Mouse (Mus musculus) E14TG2a.4 (cell line): ENCODE measurements at regions not wholly inside any gene's neighbourhood (a gene's known extent, or its start where the extent isn't known, plus 50 kb on each side); places are given as distances from the start of the nearest gene placed in this dataset.
A peak's percentile ranks its signal among the peaks of the same experiment; 100 is the strongest.

ENCODE experiments used
- H3K27me3 ChIP-seq: 2 replicates; pipeline ENCODE4 v1.6.1; 2014; ENCODE audit warnings: low read length, control low read depth; ENCODE audit not compliant: insufficient read depth
- H3K36me3 ChIP-seq: 2 replicates; pipeline ENCODE4 v1.6.1; 2014; ENCODE audit warnings: low read length, control low read depth; ENCODE audit not compliant: insufficient read depth
- H3K4me1 ChIP-seq: replicated peaks from 2 replicates; pipeline ENCODE4 v1.6.1; 2014; ENCODE audit warnings: low read depth, low read length, control low read depth
- H3K4me3 ChIP-seq: replicated peaks from 2 replicates; pipeline ENCODE4 v1.5.1; 2014; ENCODE audit warnings: mild to moderate bottlenecking, low read length
- H3K9me3 ChIP-seq: 2 replicates; pipeline ENCODE4 v1.6.1; 2014; ENCODE audit warnings: low read length, control low read depth
- CTCF ChIP-seq: conservative IDR thresholded peaks from 2 replicates; pipeline ENCODE4 v1.5.1; 2014; ENCODE audit warnings: low read length
- NANOG ChIP-seq: IDR thresholded peaks from 2 replicates; pipeline ENCODE4 v1.6.1; 2014; ENCODE audit warnings: borderline replicate concordance, low read length, mixed read lengths
- POU5F1 ChIP-seq: IDR thresholded peaks from 2 replicates; pipeline ENCODE4 v1.6.1; 2014; ENCODE audit warnings: low read length, borderline replicate concordance

DNA sequence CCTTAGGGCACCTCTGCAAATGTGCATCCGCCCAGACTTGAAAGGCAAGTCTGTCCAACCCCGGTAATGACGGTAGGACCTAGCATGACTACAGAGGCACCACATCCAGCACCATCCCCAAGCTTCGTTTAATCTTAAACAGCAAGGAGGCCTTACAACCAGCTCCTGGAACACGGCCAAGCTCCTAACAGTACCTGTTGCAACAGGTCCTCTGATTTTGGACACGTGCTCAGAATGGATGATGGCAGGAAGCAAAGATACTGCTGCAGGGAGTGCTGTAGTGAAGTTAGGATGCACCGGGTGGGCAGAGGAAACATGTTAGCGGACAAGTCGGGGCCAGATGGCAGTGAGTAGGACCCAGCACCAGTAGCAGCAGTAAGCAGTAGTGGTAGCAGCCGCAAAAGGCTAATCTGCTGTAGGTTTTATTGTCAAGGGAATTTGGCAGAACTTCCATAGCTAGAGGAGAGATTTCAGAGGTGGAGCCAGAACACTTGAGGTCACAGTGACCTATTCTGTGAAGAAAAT lies 2813.5 kb upstream of the Gm7489 start:
- TF ChIP-seq CTCF (no peak), POU5F1 (no peak), NANOG (no peak)
- no peaks in the 10 kb centered on the region for H3K9me3 ChIP-seq
- H3K36me3 ChIP-seq, result no peaks in the 10 kb centered on the region
- peak overlapping the region; percentile 3; the same call in 1 of the 2 replicates for H3K4me3 ChIP-seq
- no peaks in the 10 kb centered on the region for H3K27me3 ChIP-seq
- H3K4me1 ChIP-seq, result peaks cover 7% of the 10 kb centered on the region

DNA sequence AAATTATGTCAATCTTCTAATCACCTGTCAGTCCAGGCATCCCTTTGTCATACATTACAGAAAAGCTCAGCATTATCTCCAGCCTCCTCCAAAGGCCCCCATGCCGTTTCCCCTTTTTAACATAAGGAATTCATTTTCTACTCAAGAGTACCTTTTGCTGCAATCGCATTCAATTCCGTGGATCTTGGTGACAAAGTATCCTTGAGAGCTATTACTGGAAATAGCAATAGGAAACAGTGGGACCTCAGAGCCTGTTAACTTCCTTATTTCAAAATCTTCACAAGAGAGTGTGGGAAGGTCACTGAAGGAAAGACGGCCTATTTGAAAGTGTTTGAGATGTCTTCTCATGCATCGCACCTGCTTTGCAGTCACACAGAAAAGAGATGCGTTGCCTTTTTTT lies 2811.0 kb upstream of the Gm7489 start:
- TF ChIP-seq CTCF (no peak), POU5F1 (no peak), NANOG (no peak)
- Histone ChIP-seq H3K9me3 (no peaks in the 10 kb centered on the region), H3K27me3 (no peaks in the 10 kb centered on the region), H3K36me3 (no peaks in the 10 kb centered on the region), H3K4me3 (no peak overlapping the region), H3K4me1 (peaks cover 7% of the 10 kb centered on the region)

DNA sequence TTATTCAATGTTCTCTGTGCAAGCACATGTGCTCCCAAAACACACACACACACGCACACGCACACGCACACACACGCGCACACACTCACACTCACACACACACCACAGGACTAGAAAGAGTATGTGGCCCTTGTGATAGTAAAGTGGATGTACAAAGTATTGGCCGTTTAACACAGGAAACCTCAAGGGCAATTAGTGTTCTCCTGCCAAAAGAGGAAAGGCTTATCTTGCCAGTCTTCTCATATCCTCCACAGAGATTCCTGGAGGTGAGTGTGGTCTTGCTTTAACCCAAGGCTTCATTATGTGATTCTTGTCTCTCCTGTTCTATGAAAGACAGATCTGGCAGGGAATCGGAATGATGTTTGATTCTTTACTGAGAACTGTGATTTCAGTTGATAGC lies 2810.5 kb upstream of the Gm7489 start:
- H3K27me3 ChIP-seq, result no peaks in the 10 kb centered on the region
- H3K4me1 ChIP-seq, result peaks cover 7% of the 10 kb centered on the region
- no peak overlapping the region for H3K4me3 ChIP-seq
- TF ChIP-seq CTCF (no peak), NANOG (no peak), POU5F1 (no peak)
- H3K36me3 ChIP-seq, result no peaks in the 10 kb centered on the region
- no peaks in the 10 kb centered on the region for H3K9me3 ChIP-seq

DNA sequence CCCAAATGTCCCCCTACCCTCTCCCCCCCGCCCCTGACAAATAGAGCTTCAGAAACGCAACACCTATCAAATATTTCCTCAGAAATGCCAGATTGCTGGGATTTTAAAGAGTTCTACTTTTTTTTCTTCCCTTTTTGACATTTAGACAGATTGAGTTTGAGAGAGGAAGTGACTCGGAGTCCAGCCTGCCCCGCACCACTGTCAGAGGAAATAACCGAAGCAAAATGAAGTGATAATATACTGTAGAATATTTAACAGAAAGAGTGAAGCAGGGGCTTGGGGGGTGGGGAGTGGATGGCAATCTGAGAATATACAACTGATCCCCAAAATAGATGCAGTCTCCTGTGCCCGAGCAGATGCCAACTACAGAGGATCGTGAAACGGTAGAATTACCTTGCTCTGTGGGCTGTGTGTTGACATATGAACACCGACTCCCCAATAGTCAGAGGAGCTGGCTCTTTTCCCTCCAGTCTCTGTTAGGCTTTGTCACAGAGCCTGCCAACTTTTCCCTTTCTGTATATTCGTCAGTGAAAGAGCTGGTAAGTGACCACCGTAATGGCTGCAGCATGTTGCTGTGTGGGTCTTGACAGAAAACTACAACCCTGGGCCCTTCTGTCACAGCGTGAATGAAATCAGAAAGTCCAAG lies 2800.9 kb upstream of the Gm7489 start:
- Histone ChIP-seq H3K27me3 (no peaks in the 10 kb centered on the region), H3K36me3 (no peaks in the 10 kb centered on the region), H3K4me1 (no peaks in the 10 kb centered on the region), H3K9me3 (no peaks in the 10 kb centered on the region), H3K4me3 (no peak overlapping the region)
- no peak for TF ChIP-seq POU5F1
- TF ChIP-seq CTCF, result no peak
- no peak for TF ChIP-seq NANOG

DNA sequence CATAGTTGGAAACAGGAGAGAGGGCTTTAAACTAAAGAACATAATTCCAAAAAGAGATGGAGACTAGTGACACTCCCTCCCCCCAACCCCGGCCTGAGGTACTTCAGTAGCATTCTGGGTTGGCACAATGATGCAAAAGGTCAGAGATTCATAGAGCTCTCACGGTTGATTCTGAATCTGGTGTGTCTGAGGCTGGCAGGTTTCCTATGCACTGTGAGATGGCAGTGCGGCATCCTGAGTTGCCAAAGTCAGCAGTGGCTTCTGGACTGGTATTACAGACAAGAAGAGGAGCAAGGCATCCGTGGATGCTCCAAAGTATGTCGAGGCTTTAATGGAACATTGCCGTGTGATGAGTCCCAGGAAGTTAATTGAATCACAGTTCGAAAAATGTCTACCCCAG lies 2791.8 kb upstream of the Gm7489 start:
- Histone ChIP-seq H3K9me3 (no peaks in the 10 kb centered on the region), H3K36me3 (no peaks in the 10 kb centered on the region), H3K27me3 (no peaks in the 10 kb centered on the region), H3K4me1 (no peaks in the 10 kb centered on the region), H3K4me3 (no peak overlapping the region)
- TF ChIP-seq CTCF (no peak), POU5F1 (no peak), NANOG (no peak)

DNA sequence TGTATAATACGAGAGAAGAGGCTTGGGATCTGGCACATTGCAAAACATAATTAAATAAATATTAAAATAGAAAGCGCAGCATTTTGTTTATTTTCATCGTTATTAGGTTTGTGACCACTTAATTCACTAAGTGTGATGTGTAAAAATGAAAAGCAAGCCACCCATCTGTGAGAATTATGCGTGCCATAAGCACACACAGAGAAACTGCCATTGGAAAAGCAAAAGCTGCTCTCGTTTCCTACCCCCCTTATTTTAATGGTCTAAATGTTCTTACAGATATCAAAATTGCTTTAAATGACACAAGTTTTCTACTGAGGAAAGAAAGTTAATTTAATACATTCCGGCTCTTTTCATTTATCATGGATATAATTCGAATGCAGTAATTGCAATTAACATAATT lies 2780.8 kb upstream of the Gm7489 start:
- Histone ChIP-seq H3K4me1 (no peaks in the 10 kb centered on the region), H3K4me3 (no peak overlapping the region), H3K9me3 (peaks cover 15% of the 10 kb centered on the region; the same call in 1 of the 2 replicates), H3K36me3 (no peaks in the 10 kb centered on the region), H3K27me3 (no peaks in the 10 kb centered on the region)
- no peak for TF ChIP-seq NANOG
- no peak for TF ChIP-seq POU5F1
- TF ChIP-seq CTCF, result no peak

DNA sequence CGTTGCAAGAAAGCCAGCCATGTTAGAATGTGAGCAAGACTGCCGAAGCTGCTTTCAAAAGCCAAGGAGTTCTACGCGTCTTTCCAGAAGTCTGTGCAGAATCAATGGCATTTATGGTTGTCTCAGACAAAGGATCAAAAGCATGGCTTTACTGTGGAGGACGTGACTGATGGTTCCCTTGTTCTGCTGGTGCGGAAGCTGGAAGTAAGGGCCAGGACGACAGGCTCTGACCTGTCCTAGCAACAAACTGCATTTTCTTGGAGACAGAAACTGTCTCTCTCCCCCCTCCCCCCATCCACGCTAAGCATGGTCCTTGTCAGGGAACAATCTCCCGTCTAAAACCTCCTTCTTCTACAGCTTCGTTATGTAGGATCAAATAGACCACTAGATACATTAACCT lies 2780.3 kb upstream of the Gm7489 start:
- Histone ChIP-seq H3K9me3 (peaks cover 18% of the 10 kb centered on the region; the same call in 1 of the 2 replicates), H3K4me3 (no peak overlapping the region), H3K4me1 (no peaks in the 10 kb centered on the region), H3K27me3 (no peaks in the 10 kb centered on the region), H3K36me3 (no peaks in the 10 kb centered on the region)
- TF ChIP-seq NANOG, result no peak
- no peak for TF ChIP-seq CTCF
- TF ChIP-seq POU5F1, result no peak

DNA sequence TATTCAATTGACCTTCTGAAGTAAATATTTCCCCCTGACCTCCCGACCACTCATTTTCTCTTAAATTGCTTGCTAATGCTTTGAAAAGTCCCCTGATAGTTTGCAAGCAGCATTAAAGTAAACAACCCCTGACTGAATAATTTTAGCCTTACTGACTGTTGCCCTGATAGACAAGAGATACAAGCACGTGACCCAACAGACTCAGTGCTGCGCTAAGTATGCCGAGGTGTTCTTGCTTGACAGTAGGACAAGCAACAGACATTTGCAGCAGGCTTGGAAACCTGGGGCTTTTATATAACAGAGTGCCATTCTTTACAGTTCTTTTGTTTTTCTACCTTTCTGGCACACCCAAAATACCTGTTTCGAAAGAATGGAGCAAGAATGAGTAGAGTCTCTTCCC lies 2779.9 kb upstream of the Gm7489 start:
- Histone ChIP-seq H3K4me3 (no peak overlapping the region), H3K36me3 (no peaks in the 10 kb centered on the region), H3K9me3 (peaks cover 22% of the 10 kb centered on the region; the same call in 1 of the 2 replicates), H3K27me3 (no peaks in the 10 kb centered on the region), H3K4me1 (no peaks in the 10 kb centered on the region)
- TF ChIP-seq POU5F1, result no peak
- no peak for TF ChIP-seq CTCF
- no peak for TF ChIP-seq NANOG

DNA sequence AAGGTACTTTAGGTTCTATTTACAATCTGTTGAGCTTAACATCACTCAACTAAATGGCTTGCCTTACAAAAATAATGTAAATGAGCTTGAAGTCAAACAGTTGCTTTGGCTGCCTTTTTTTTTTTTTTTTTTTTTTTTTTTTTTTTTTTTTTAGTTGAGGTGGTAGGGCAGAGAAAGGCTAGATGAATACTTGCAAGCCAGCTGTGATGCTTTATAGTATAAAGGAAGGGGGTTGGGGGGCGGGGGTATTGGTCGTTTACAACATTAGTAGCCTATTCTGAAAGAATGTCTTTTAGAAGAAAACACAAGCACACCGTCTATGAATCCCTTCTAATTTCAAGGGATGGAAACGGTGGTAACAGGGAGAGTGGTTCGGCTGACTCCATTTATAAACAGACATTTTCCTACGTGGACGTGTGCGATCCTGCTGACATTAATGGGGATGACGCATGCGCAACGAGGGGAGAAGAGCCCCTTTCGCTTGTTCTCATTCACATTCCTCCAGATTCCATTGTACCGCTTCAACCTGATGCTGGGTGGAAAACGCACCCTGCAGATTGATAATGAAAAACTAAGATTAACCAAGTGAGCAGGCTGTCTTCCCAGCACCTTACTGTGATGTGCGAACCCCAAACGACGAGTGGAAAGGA lies 2779.2 kb upstream of the Gm7489 start:
- peaks cover 28% of the 10 kb centered on the region; the same call in 1 of the 2 replicates for H3K9me3 ChIP-seq
- H3K27me3 ChIP-seq, result no peaks in the 10 kb centered on the region
- no peak for TF ChIP-seq NANOG
- no peak for TF ChIP-seq CTCF
- TF ChIP-seq POU5F1, result no peak
- no peaks in the 10 kb centered on the region for H3K36me3 ChIP-seq
- H3K4me3 ChIP-seq, result no peak overlapping the region
- no peaks in the 10 kb centered on the region for H3K4me1 ChIP-seq
